Mouse (Mus musculus): ENCODE results near the gene Ern1.

DNA sequence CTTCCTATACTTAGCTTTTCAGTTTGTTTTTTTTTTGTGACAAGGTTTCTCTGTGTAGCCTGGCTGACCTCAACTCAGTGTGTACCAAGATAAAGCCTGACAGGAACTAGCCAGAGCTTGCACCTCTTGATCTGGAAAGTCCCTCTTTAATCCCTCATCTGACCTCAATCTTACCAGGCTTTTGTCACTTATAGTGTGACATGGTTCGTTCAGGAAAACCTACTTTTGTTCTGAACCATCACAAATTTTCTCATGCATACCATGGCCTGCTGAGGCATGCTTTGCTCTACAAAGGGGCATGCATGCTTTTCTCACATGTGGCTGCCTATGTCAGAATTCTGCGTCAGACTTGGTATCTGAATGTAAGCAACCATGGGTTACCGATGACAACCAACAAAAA is 71.3 kb downstream of the Ern1 start:
- TF ChIP-seq CTCF (IDR thresholded peaks at IDR 0.05), result no peak
- no peak for TF ChIP-seq EP300 (IDR thresholded peaks at IDR 0.05)
